ENCODE assay signal across 2 mouse cellular contexts in the genomic region with DNA sequence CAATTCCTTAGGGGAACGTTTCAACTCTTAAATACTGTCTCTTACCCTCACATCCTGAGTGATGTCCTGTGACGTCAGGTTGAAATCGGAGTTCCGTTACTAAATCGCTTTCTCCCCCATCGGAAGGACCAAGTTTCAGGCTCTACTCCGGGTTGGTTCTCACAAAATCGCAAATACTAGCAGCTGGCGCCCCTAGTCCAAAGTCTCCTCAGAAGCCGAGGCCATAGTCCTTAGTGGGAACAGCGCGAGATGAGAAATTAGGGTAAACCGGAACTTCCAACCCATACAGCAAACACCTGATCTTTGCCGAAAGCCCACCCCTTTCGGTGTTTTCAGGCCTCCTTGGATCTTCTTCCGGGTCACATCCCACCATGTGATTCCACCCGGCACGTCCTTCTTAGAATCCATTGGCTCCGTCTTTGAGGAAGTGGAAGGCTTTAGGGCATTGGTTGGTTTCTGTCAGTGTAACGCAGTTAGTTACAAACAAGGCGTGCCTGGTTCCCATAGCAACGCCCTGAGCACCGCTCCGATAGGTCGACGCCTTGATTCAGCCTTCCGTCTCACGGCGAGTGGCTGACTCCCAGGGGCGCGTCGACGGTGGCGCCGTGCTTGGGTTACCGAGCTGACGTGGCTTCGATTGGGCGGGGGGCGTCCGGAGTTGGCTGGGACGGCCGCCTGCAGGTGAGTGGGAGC.
TF ChIP-seq lines count a peak whose summit lies in the region.

Gene Eaf2, minus strand, starts transcription at position 421 of the 693 bp plus-strand sequence.
Gene Golgb1, plus strand, starts transcription at position 558 of the 693 bp plus-strand sequence.

TF ChIP-seq in C2C12, 6 proteins besides CTCF, POLR2A, EP300 and RAD21 (continued from another document):
- peak; percentile 99 for TF ChIP-seq USF1 (IDR thresholded peaks at IDR 0.05; ENCODE audit: low read depth)

TF ChIP-seq in myocyte, 11 proteins besides CTCF, POLR2A, EP300 and RAD21 (continued from another document):
- peak; percentile 100 for TF ChIP-seq USF1 (IDR thresholded peaks at IDR 0.05; ENCODE audit: low read depth)
- TF ChIP-seq POLR2AphosphoS2 (IDR thresholded peaks at IDR 0.05; ENCODE audit: insufficient read length, low read depth): peak; percentile 48
- TF ChIP-seq TCF3 (IDR thresholded peaks at IDR 0.05; ENCODE audit: insufficient read length, low read depth): no peak
- TF ChIP-seq MAX (IDR thresholded peaks at IDR 0.05; ENCODE audit: low read depth): peak; percentile 74
